Mouse (Mus musculus): ENCODE results near the gene Actr2. TPM values are rescaled to one million over a fixed set of nuclear protein-coding genes. Genes with fewer than 3 reads are reported as not detected.
"Not testable (repeated sequence)": the region's sequence is repeated elsewhere in the genome, so short reads cannot be mapped to it uniquely, and the experiment has no call there.

The Actr2 gene
- polyA plus RNA-seq, 1 experiment: 130 TPM

GRCm38 (mm10) chr11:20140286-20140685 is 27.6 kb upstream of the Actr2 start:
- no peaks in the 10 kb centered on the region for H3K4me1 ChIP-seq (ENCODE audit: control insufficient read depth, insufficient read depth, low read length)
- H3K27ac ChIP-seq (ENCODE audit: insufficient read depth, low read length): no peak overlapping the region
- TF ChIP-seq CTCF (IDR thresholded peaks at IDR 0.05; ENCODE audit: extremely low read depth, insufficient read depth, low read length) (no peak), POLR2A (IDR thresholded peaks at IDR 0.05; ENCODE audit: extremely low read depth, insufficient read depth, low read length) (no peak)
- H3K4me3 ChIP-seq (ENCODE audit: insufficient read depth, low read length): no peak overlapping the region

- H3K27ac ChIP-seq (ENCODE audit: insufficient read depth, low read length): no peak overlapping the region
Observed at GRCm38 (mm10) chr11:20139711-20140110, 27.0 kb upstream of the Actr2 start.

GRCm38 (mm10) chr11:20138498-20139208 is 25.9 kb upstream of the Actr2 start:
- TF ChIP-seq CTCF (IDR thresholded peaks at IDR 0.05; ENCODE audit: extremely low read depth, insufficient read depth, low read length) (no peak), POLR2A (IDR thresholded peaks at IDR 0.05; ENCODE audit: extremely low read depth, insufficient read depth, low read length) (no peak)
- Histone ChIP-seq H3K27ac (ENCODE audit: insufficient read depth, low read length) (no peak overlapping the region), H3K4me1 (ENCODE audit: control insufficient read depth, insufficient read depth, low read length) (no peaks in the 10 kb centered on the region), H3K4me3 (ENCODE audit: insufficient read depth, low read length) (no peak overlapping the region)

More at GRCm38 (mm10) chr11:20139711-20140110, 27.0 kb upstream of the Actr2 start:
- TF ChIP-seq POLR2A (IDR thresholded peaks at IDR 0.05; ENCODE audit: extremely low read depth, insufficient read depth, low read length) (no peak), CTCF (IDR thresholded peaks at IDR 0.05; ENCODE audit: extremely low read depth, insufficient read depth, low read length) (no peak)
- Histone ChIP-seq H3K4me3 (ENCODE audit: insufficient read depth, low read length) (no peak overlapping the region), H3K4me1 (ENCODE audit: control insufficient read depth, insufficient read depth, low read length) (no peaks in the 10 kb centered on the region)

DNA sequence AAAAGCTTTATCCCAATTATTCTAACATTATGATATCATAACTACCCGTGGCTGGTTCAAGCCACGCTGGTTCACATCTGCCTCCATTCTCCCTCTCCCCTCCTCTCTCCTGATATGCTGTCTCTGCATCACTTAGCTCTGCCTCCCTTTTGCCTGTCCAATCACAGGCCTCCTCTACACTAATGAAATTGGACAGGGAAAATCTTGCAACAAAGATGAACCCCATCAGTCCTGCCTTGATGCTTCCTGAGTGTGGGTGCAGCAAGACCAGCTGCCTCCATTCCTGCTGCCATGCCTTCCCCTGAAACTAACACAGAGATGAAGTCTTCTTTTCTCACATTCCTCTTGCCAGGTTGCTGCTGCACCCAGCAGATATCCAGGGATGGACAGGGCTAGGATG is 25.2 kb upstream of the Actr2 start:
- Histone ChIP-seq H3K27ac (ENCODE audit: insufficient read depth, low read length) (no peak overlapping the region), H3K4me3 (ENCODE audit: insufficient read depth, low read length) (no peak overlapping the region), H3K4me1 (ENCODE audit: control insufficient read depth, insufficient read depth, low read length) (no peaks in the 10 kb centered on the region)
- TF ChIP-seq CTCF (IDR thresholded peaks at IDR 0.05; ENCODE audit: extremely low read depth, insufficient read depth, low read length): no peak
- TF ChIP-seq POLR2A (IDR thresholded peaks at IDR 0.05; ENCODE audit: extremely low read depth, insufficient read depth, low read length): no peak

- Histone ChIP-seq H3K27ac (ENCODE audit: insufficient read depth, low read length) (no peak overlapping the region), H3K4me3 (ENCODE audit: insufficient read depth, low read length) (no peak overlapping the region), H3K4me1 (ENCODE audit: control insufficient read depth, insufficient read depth, low read length) (no peaks in the 10 kb centered on the region)
- no peak for TF ChIP-seq POLR2A (IDR thresholded peaks at IDR 0.05; ENCODE audit: extremely low read depth, insufficient read depth, low read length)
Observed at GRCm38 (mm10) chr11:20136314-20136713, 23.6 kb upstream of the Actr2 start.

DNA sequence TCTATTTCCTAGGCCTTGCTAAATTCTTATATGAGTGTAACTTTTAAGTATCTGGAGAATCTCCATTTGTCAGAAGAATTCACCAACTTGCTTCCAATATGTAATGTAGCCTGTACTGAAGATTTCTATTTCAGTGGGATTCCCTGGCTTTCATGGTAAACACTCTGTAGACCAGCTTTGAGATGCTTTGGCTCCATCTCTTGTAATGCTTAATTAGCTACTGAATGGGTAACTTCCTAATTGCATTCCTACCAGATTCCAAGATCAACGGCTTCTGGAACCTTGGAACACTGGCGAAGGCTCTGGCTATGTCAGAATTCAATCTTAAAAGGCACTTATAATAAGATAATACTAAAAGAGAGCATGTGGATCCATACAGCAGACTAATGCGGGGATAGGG is 22.2 kb upstream of the Actr2 start:
- not testable (repeated sequence) for H3K4me3 ChIP-seq (ENCODE audit: insufficient read depth, low read length); H3K4me1 ChIP-seq (ENCODE audit: control insufficient read depth, insufficient read depth, low read length); H3K27ac ChIP-seq (ENCODE audit: insufficient read depth, low read length)

- H3K27ac ChIP-seq (ENCODE audit: insufficient read depth, low read length): no peak overlapping the region
- TF ChIP-seq POLR2A (IDR thresholded peaks at IDR 0.05; ENCODE audit: extremely low read depth, insufficient read depth, low read length) (no peak), CTCF (IDR thresholded peaks at IDR 0.05; ENCODE audit: extremely low read depth, insufficient read depth, low read length) (no peak)
- H3K4me1 ChIP-seq (ENCODE audit: control insufficient read depth, insufficient read depth, low read length): no peaks in the 10 kb centered on the region
Observed at GRCm38 (mm10) chr11:20133721-20134120, 21.0 kb upstream of the Actr2 start.

GRCm38 (mm10) chr11:20132955-20133562 is 20.3 kb upstream of the Actr2 start:
- H3K27ac ChIP-seq (ENCODE audit: insufficient read depth, low read length): no peak overlapping the region
- no peaks in the 10 kb centered on the region for H3K4me1 ChIP-seq (ENCODE audit: control insufficient read depth, insufficient read depth, low read length)
- peak overlapping the region; percentile 0; the same call in 1 of the 2 replicates for H3K4me3 ChIP-seq (ENCODE audit: insufficient read depth, low read length)
- TF ChIP-seq POLR2A (IDR thresholded peaks at IDR 0.05; ENCODE audit: extremely low read depth, insufficient read depth, low read length): no peak
- TF ChIP-seq CTCF (IDR thresholded peaks at IDR 0.05; ENCODE audit: extremely low read depth, insufficient read depth, low read length): peak; percentile 82

More at GRCm38 (mm10) chr11:20133721-20134120, 21.0 kb upstream of the Actr2 start:
- no peak overlapping the region for H3K4me3 ChIP-seq (ENCODE audit: insufficient read depth, low read length)

- no peak for TF ChIP-seq POLR2A (IDR thresholded peaks at IDR 0.05; ENCODE audit: extremely low read depth, insufficient read depth, low read length)
- no peak for TF ChIP-seq CTCF (IDR thresholded peaks at IDR 0.05; ENCODE audit: extremely low read depth, insufficient read depth, low read length)
- no peaks in the 10 kb centered on the region for H3K4me1 ChIP-seq (ENCODE audit: control insufficient read depth, insufficient read depth, low read length)
- no peak overlapping the region for H3K27ac ChIP-seq (ENCODE audit: insufficient read depth, low read length)
- H3K4me3 ChIP-seq (ENCODE audit: insufficient read depth, low read length): no peak overlapping the region
Observed at GRCm38 (mm10) chr11:20126673-20127516, 14.2 kb upstream of the Actr2 start.

Measured in cortical plate, adult 2 months (tissue).